Mouse (Mus musculus) embryonic fibroblast, embryonic 13.5 days (primary cell): Measurements from ENCODE around the gene Cenpn.

ENCODE experiments used
- CTCF ChIP-seq: IDR thresholded peaks from 2 replicates; pipeline ENCODE4 v1.5.1; 2011; ENCODE audit warnings: mild to moderate bottlenecking, control low read depth, low read length, moderate library complexity, borderline replicate concordance; ENCODE audit not compliant: insufficient read depth
- POLR2A ChIP-seq: IDR thresholded peaks from 2 replicates; pipeline ENCODE4 v1.6.1; 2011; ENCODE audit warnings: low read depth, mild to moderate bottlenecking, control low read depth, low read length, moderate library complexity

DNA sequence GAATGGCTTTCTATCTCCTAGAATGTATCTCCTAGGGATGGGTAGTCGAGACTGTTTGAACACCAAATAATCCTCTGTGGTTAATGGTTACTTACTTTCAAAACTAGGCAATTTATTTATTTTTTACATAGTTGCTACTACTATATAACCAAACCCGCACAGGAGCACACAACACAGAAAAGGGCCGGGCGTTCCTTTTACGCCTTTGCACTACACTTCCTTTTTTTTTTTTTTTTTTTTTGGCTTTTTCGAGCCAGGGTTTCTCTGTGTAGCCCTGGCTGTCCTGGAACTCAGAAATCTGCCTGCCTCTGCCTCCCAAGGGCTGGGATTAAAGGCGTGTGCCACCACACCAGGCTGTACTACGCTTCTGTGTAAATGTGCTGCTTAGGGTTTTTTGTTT, 40.1 kb upstream of the Cenpn start:
- TF ChIP-seq POLR2A (no peak), CTCF (no peak)
